Mouse (Mus musculus): ENCODE measurements around the gene Nmb. TPM values are rescaled to one million over a fixed set of nuclear protein-coding genes. Genes with fewer than 3 reads are reported as not detected.

Gene Nmb
- total RNA-seq, 1 experiment from 2014 or later: not detected

GRCm38 (mm10) chr7:80903625-80904422 is 1.1 kb downstream of the Nmb start:
- no peak for ATAC-seq (replicated peaks in 1 of 2; ENCODE audit: insufficient read depth in 1 of 2, low FRiP score in 2 of 2, low TSS enrichment in 1 of 2, low read depth in 1 of 2, poor library complexity in 2 of 2, severe bottlenecking in 2 of 2)

DNA sequence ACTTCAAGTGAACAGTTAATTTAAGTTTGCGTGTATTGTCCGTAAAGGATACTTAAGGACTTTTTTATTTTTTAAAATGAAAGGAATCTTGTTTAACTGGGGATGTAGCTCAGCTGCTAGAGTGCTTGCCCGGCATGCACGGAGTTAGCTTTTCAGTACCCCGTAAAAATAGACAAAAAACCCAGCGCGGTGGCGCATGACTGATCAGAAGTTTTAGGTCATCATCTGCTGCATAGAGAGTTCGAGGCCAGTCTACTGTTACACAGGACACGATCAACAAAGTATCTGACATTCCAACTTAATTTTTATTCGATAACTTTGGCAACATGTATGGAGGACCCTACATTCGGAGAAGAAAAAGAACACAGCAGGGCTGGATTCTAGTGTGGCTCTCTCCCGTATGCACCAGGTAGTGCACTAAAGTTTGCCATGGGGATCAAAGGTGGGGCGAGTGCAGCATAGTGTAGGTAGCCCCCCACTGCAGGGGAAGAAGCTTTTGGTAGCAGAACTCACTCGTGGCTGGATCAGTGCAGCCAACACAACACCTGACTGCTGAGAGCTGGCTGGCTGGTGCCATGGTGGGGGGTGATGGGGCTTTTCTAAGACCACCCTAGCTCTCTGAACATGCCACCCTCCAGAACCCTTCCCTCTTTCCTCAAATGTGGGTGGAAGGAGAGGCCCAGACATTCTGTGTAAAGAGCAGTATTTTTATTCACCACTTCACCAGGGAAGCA is 3.2 kb downstream of the Nmb start:
- no peak for ATAC-seq (replicated peaks in 1 of 2; ENCODE audit: insufficient read depth in 1 of 2, low FRiP score in 2 of 2, low TSS enrichment in 1 of 2, low read depth in 1 of 2, poor library complexity in 2 of 2, severe bottlenecking in 2 of 2)

DNA sequence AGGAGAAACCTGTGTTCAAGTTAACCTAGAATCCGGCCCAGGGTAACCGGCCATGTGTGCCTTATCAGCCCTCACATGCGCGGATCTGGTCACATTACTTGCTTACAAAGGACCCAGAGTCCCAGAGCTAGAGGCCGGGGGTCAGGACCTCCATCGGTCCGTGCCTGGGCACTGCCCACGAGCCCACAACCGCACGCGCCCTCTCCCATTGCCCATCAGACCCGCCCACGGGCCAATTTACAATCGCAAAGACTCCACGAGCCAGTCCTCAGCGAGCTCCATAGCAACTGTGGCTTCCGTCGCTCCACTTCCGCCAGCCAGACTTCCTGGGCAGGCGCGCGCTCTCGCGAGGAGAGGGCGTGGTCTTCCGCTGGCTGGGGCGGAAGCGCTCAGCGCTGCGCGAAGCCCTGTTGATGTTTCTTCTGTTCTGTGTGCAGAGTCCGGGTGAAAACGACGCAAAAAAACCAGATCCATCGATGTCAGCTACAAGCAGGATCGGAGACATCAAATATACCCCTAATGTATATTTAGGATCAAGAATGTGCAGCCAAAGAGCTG is 3.9 kb downstream of the Nmb start, which contains the start of gene Wdr73:
Gene Wdr73, minus strand, starts transcription at position 326 of the 558 bp plus-strand sequence.
- ATAC-seq (replicated peaks in 1 of 2; ENCODE audit: insufficient read depth in 1 of 2, low FRiP score in 2 of 2, low TSS enrichment in 1 of 2, low read depth in 1 of 2, poor library complexity in 2 of 2, severe bottlenecking in 2 of 2): peak; percentile 95 to 96

DNA sequence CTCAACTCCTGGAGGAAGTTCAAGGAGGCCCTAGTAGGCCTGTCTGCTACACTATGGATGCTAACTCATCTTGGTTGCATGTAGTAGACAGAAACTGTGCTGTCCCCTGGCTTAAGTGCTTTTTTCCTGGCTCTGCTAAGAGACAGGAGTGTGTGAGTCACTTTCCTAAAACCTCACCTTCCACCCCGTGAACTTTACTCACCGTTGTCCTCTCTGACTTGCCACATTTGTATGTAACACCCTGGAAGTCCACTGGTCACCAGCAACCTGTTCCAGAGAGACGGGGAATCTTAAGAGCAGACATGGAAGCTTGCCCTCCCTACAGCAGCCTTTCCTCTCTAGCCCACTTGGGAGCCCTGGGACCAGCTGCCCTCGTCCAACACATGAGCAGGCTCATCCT is 7.2 kb downstream of the Nmb start:
- ATAC-seq (replicated peaks in 1 of 2; ENCODE audit: insufficient read depth in 1 of 2, low FRiP score in 2 of 2, low TSS enrichment in 1 of 2, low read depth in 1 of 2, poor library complexity in 2 of 2, severe bottlenecking in 2 of 2): no peak

GRCm38 (mm10) chr7:80897134-80897533 is 7.7 kb downstream of the Nmb start:
- no peak for ATAC-seq (replicated peaks in 1 of 2; ENCODE audit: insufficient read depth in 1 of 2, low FRiP score in 2 of 2, low TSS enrichment in 1 of 2, low read depth in 1 of 2, poor library complexity in 2 of 2, severe bottlenecking in 2 of 2)

DNA sequence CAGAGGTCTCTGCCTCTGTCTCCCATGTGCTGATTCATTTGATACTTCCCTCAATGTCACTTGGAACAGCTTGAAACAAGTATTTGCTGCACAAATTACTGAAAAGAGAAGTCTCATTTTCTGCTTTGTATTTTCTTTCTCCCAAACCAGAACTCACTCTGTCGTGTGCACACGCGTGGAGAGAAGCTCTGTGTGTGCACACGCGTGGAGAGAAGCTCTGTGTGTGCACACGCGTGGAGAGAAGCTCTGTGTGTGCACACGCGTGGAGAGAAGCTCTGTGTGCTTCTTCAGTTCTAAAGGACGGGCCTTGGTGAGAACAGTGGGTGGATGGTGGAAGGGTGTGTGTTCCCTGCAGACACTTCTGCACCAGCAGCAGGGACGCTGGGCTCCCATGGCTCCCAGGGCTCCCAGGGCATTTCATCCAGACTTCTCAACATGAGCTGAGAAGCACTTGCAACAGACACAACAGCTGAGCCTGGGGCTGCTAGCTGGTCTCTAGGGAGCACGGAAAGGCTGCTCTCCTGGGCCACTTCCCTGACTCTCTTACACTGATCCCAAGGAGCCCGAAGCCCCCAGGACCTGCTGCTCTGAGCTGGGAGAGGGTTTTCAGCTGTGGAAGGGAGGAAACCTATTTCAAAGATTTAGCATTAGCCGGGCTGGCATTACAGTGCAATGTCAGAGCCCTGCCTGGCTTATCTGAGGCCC is 9.9 kb downstream of the Nmb start:
- ATAC-seq (replicated peaks in 1 of 2; ENCODE audit: insufficient read depth in 1 of 2, low FRiP score in 2 of 2, low TSS enrichment in 1 of 2, low read depth in 1 of 2, poor library complexity in 2 of 2, severe bottlenecking in 2 of 2): no peak

GRCm38 (mm10) chr7:80894196-80894595 is 10.7 kb downstream of the Nmb start:
- ATAC-seq (replicated peaks in 1 of 2; ENCODE audit: insufficient read depth in 1 of 2, low FRiP score in 2 of 2, low TSS enrichment in 1 of 2, low read depth in 1 of 2, poor library complexity in 2 of 2, severe bottlenecking in 2 of 2): no peak

GRCm38 (mm10) chr7:80893753-80894129 is 11.1 kb downstream of the Nmb start:
- ATAC-seq (replicated peaks in 1 of 2; ENCODE audit: insufficient read depth in 1 of 2, low FRiP score in 2 of 2, low TSS enrichment in 1 of 2, low read depth in 1 of 2, poor library complexity in 2 of 2, severe bottlenecking in 2 of 2): no peak

DNA sequence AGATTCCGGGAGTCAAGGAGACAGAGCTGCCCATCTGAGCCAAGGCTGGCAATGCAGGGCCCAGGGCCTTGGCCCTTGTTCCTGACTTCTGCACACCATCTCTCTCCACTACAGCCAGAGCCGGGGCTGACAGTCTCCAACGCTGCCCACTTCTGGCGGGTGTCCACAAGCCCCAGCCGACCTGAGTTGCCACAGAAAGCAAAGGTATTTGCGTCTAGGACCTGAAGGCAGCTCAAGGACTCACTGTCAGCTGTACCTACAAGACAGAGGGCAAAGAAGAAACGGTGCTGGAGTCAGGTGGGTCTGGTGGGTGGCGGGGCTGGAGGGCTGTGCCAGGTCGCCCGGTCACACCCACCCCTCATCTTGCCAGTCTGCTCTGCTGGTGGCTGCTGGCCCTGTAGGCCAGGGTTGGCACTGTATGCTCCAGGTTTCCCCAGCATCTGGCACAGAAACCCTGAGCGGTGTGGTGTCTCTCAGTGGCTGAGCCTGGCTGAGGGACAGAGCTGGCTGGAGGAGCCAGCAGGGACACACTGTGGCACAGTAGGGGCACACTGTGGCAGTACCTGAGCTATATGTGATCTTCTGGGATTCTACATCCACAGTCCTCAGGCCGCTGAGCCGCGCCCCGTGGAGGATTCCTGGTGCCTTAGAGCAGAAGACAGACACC is 11.7 kb downstream of the Nmb start:
- ATAC-seq (replicated peaks in 1 of 2; ENCODE audit: insufficient read depth in 1 of 2, low FRiP score in 2 of 2, low TSS enrichment in 1 of 2, low read depth in 1 of 2, poor library complexity in 2 of 2, severe bottlenecking in 2 of 2): no peak

- ATAC-seq (replicated peaks in 1 of 2; ENCODE audit: insufficient read depth in 1 of 2, low FRiP score in 2 of 2, low TSS enrichment in 1 of 2, low read depth in 1 of 2, poor library complexity in 2 of 2, severe bottlenecking in 2 of 2): peak; percentile 65 to 68
Observed at GRCm38 (mm10) chr7:80889841-80890241, 15.0 kb downstream of the Nmb start.

GRCm38 (mm10) chr7:80889021-80889511 is 15.8 kb downstream of the Nmb start:
- peak; percentile 58 to 64; a peak in 3 of 4 replicates for ATAC-seq (replicated peaks in 1 of 2; ENCODE audit: insufficient read depth in 1 of 2, low FRiP score in 2 of 2, low TSS enrichment in 1 of 2, low read depth in 1 of 2, poor library complexity in 2 of 2, severe bottlenecking in 2 of 2)

GRCm38 (mm10) chr7:80888595-80888994 is 16.3 kb downstream of the Nmb start:
- no peak for ATAC-seq (replicated peaks in 1 of 2; ENCODE audit: insufficient read depth in 1 of 2, low FRiP score in 2 of 2, low TSS enrichment in 1 of 2, low read depth in 1 of 2, poor library complexity in 2 of 2, severe bottlenecking in 2 of 2)

DNA sequence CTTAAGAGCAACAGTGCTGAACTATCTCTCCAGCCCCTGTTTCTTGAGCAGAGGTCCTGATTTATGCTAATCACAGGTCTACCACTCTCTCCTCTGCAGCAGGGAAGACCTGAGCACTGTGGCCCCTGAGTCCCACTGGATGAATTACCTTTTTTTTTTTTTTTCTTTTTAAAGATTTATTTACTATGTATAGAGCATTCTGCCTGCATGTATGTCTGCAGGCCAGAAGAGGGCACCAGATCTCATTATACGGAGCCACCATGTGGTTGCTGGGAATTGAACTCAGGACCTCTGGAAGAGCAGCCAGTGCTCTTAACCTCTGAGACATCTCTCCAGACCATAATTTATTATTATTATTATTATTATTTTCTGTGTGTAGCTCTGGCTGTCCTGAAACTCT is 19.2 kb downstream of the Nmb start:
- no peak for ATAC-seq (replicated peaks in 1 of 2; ENCODE audit: insufficient read depth in 1 of 2, low FRiP score in 2 of 2, low TSS enrichment in 1 of 2, low read depth in 1 of 2, poor library complexity in 2 of 2, severe bottlenecking in 2 of 2)

DNA sequence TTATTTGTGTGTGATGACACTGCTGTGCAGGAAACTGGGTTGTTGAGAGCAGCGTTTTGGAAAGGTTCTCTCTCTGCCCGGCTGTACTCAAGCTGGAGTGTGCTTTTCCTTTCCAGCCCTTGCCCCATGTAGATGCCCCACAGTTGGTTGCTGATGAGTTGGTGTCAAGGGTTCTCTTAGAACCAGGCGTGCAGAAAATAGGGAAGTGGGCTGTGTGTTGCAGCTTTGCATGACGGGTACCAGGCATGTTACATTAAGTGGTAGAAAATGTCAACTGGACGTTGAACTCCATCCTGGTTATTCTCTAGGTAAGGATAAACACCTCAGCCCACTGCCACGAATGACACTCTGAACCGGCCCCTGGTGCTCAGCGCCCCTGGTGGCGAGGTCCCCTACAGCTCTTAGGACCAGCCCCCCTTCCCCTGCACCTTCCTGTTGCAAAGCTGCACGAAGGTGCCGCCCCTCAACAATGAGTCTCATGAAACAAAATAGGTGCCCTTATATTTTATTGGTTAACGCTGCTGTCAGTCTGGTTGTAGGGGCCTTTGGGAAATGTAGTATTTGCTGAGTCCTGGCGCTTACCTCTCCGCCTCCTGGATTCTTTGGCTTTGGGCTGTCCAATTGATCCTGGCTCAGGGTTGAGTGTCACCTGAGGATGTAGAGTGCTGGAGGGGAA is 21.9 kb downstream of the Nmb start:
- peak; percentile 97 to 99 for ATAC-seq (replicated peaks in 1 of 2; ENCODE audit: insufficient read depth in 1 of 2, low FRiP score in 2 of 2, low TSS enrichment in 1 of 2, low read depth in 1 of 2, poor library complexity in 2 of 2, severe bottlenecking in 2 of 2)

- ATAC-seq (replicated peaks in 1 of 2; ENCODE audit: insufficient read depth in 1 of 2, low FRiP score in 2 of 2, low TSS enrichment in 1 of 2, low read depth in 1 of 2, poor library complexity in 2 of 2, severe bottlenecking in 2 of 2): no peak
Observed at GRCm38 (mm10) chr7:80875727-80876126, 29.1 kb downstream of the Nmb start.

DNA sequence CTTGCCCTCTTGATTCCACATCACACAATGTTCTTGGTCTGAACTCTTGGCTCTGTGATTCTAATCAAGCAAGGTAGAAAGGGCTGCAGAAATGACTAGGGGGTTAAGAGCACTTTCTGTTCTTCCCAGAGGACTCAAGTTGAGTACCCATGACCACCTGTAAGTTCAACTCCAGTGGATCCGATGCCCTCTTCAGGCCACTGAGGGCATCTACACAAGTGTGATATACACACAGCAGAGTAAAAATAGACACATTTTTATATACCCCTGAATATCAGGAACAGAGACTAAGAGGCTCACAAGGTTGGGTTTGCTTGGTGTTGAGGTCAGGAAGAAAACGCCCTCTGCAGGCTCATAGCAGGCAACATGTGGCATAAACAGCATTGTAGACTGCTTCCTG is 31.2 kb downstream of the Nmb start:
- no peak for ATAC-seq (replicated peaks in 1 of 2; ENCODE audit: insufficient read depth in 1 of 2, low FRiP score in 2 of 2, low TSS enrichment in 1 of 2, low read depth in 1 of 2, poor library complexity in 2 of 2, severe bottlenecking in 2 of 2)

- peak; percentile 53 to 62 for ATAC-seq (replicated peaks in 1 of 2; ENCODE audit: insufficient read depth in 1 of 2, low FRiP score in 2 of 2, low TSS enrichment in 1 of 2, low read depth in 1 of 2, poor library complexity in 2 of 2, severe bottlenecking in 2 of 2)
Observed at GRCm38 (mm10) chr7:80873038-80873437, 31.8 kb downstream of the Nmb start.
